Comparison of ENCODE assay signal across 10 mouse cellular contexts in genomic region chr7:144081963-144082362, GRCm38 (mm10).
DNase-seq lines count a peak whose midpoint lies in the region; ATAC-seq lines count a peak whose summit lies in the region.
"Had no signal": no experiment of that assay in that cellular context is flagged by ENCODE, and none has a peak within 500 bp of the region (broad histone marks: within the 10 kb centered on the region; RNA-seq: fewer than 3 reads in every experiment).

No protein-coding gene starts in this region.

- ATAC-seq in cerebellum, adult (ENCODE audit: insufficient number of reproducible peaks, low FRiP score, low TSS enrichment), result no peak
- ATAC-seq: forebrain, embryonic 15.5 days had no signal

- DNase-seq in cerebellum, adult 11-12 months, result peak; percentile 9
- DNase-seq in kidney, postnatal 10 days, result peak; percentile 36
- DNase-seq in kidney, adult 11 months, result no peak
- DNase-seq in retina, postnatal 1 day, result peak; percentile 35
- DNase-seq in retina, embryonic 14.5 days (ENCODE audit: low spot score), result no peak
- no peak for DNase-seq in right cerebral cortex, adult 18-20 months
- DNase-seq in right cerebral cortex, postnatal 36 days (ENCODE audit: low spot score in 2 of 2), result no peak
- DNase-seq: thymus, postnatal 25 days had no signal

Comparison
In these comparisons a context has a peak if more than half of its experiments do, and no peak if none do; other contexts are left out.
1. DNase-seq: peak in cerebellum, adult 11-12 months (single experiment), kidney, postnatal 10 days (single experiment) and retina, postnatal 1 day (single experiment); none in kidney, adult 11 months (single experiment), retina, embryonic 14.5 days (single experiment), right cerebral cortex, adult 18-20 months (single experiment) and right cerebral cortex, postnatal 36 days (0 of 2).